Mouse (Mus musculus) lung, postnatal 0 days (tissue): ENCODE results near the gene Rtl6. TPM values are rescaled to one million over a fixed set of nuclear protein-coding genes. Genes with fewer than 3 reads are reported as not detected.

ENCODE experiments used
- ATAC-seq: fragments of 200-750 bp; cut with Nextera tagmentation; 2 replicates; pipeline ENCODE4 v1.8.0; 2017; ENCODE audit warnings: moderate library complexity
- DNase-seq: peaks from one replicate; pipeline ENCODE4 v3.0.0-alpha.2; 2016; ENCODE audit warnings: low spot score
- H3K27ac ChIP-seq: fragments of 300-500 bp; sonication (generic); 2 replicates; pipeline ENCODE4 v1.5.1; 2014; ENCODE audit warnings: antibody characterized with exemption, mild to moderate bottlenecking, low read length, mixed read lengths
- H3K27me3 ChIP-seq: fragments of 300-500 bp; sonication (generic); replicated peaks from 2 replicates; pipeline ENCODE4 v1.6.1; 2014; ENCODE audit warnings: low read length, mixed read lengths; ENCODE audit not compliant: insufficient read depth
- H3K36me3 ChIP-seq: fragments of 300-500 bp; sonication (generic); 2 replicates; pipeline ENCODE4 v1.6.1; 2014; ENCODE audit warnings: low read length, mixed read lengths; ENCODE audit not compliant: insufficient read depth
- H3K4me1 ChIP-seq: fragments of 300-500 bp; sonication (generic); 2 replicates; pipeline ENCODE4 v1.6.1; 2014; ENCODE audit warnings: antibody characterized with exemption, low read depth, low read length, mixed read lengths; ENCODE audit not compliant: insufficient read depth
- H3K4me2 ChIP-seq: fragments of 300-500 bp; sonication (generic); replicated peaks from 2 replicates; pipeline ENCODE4 v1.6.1; 2014; ENCODE audit warnings: low read depth, mild to moderate bottlenecking, low read length, moderate library complexity, mixed read lengths
- H3K4me3 ChIP-seq: fragments of 300-500 bp; sonication (generic); 2 replicates; pipeline ENCODE4 v1.5.1; 2014; ENCODE audit warnings: low read depth, low read length
- H3K9ac ChIP-seq: fragments of 300-500 bp; sonication (generic); replicated peaks from 2 replicates; pipeline ENCODE4 v1.6.1; 2014; ENCODE audit warnings: low read depth, mild to moderate bottlenecking
- H3K9me3 ChIP-seq: fragments of 300-500 bp; sonication (generic); 2 replicates; pipeline ENCODE4 v1.6.1; 2016; ENCODE audit warnings: low read length, mixed read lengths
- CTCF ChIP-seq: IDR thresholded peaks from 2 replicates; pipeline ENCODE4 v1.5.1; 2016; ENCODE audit warnings: antibody characterized with exemption, mild to moderate bottlenecking
- EP300 ChIP-seq: IDR thresholded peaks from 2 replicates; pipeline ENCODE4 v1.6.1; 2016; ENCODE audit warnings: antibody characterized with exemption, mild to moderate bottlenecking, control low read depth
- WGBS: fragments of 180-500 bp; shearing (Covaris S2); extraction: QIAGEN DNeasy Blood & Tissue Kit; methylation state at CpG from one replicate; pipeline ENCODE4 v1.1.7; 2014; 5-methylcytosine and 5-hydroxymethylcytosine counted together
- polyA plus RNA-seq: library from polyadenylated mRNA; unstranded; fragments of >200 nt; fragmentation: Nextera tagmentation; extraction: Ambion mirVana; gene quantifications from 2 replicates; pipeline ENCODE4 v1.2.1, GENCODE M21; 2015

Rtl6 gene
- 2.4 and 2.6 TPM in 2 replicates for polyA plus RNA-seq

DNA sequence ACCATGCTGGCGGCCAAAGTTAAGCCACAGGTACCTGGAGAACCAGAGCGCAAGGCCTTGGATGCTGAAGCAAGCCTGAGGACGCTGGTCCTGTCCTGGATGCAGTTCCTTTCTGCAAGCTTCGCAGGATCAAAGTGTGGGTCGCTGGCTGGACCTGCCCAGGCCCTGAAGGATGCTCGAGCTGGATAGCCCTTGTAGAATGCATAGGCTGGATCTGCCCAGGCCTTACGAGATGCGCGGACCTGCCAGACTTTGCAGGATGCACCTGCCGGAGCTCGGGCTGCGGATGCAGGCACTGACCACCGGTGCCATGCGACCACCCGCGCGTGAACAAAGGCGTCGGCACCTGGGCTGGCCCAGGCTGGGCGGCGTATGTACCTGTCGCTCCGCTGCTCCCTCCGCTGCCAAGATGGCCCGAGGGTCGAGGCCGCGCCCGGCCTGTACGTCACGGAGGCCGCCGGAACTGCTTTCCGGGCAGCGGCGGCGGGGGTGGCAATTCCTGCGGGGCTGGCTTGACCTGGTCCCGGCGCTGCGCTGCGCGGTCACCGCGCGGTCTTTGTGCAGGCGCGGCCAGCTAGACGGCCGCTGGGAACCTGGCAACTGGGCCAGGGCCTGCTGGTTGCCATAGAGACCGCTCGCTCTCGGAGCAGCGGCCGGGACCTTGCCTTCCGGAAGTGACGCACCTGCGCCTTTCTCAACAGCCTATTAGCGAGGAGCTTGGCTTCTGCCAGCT lies at the start of gene Rtl6:
Rtl6 (minus strand) TSS at position 635 of the 733 bp plus-strand sequence.
- 10% methylated on average over 58 of the region's 59 CpGs for WGBS
- Histone ChIP-seq H3K27ac (peak within 1 kb of the TSS; percentile 47; the same call in 1 of the 2 replicates), H3K27me3 (no peaks in the 10 kb centered on the region), H3K9ac (0 out of 2 replicates have a peak within 1 kb of the TSS, but pooled peaks have one; percentile 23), H3K4me3 (peak within 1 kb of the TSS; percentile 50), H3K36me3 (no peaks in the 10 kb centered on the region), H3K4me2 (peak within 1 kb of the TSS; percentile 74), H3K4me1 (no peaks in the 10 kb centered on the region), H3K9me3 (no peaks in the 10 kb centered on the region)
- DNase-seq (peak; percentile 94), ATAC-seq (peak; percentile 94)
- TF ChIP-seq CTCF (no peak), EP300 (no peak)

DNA sequence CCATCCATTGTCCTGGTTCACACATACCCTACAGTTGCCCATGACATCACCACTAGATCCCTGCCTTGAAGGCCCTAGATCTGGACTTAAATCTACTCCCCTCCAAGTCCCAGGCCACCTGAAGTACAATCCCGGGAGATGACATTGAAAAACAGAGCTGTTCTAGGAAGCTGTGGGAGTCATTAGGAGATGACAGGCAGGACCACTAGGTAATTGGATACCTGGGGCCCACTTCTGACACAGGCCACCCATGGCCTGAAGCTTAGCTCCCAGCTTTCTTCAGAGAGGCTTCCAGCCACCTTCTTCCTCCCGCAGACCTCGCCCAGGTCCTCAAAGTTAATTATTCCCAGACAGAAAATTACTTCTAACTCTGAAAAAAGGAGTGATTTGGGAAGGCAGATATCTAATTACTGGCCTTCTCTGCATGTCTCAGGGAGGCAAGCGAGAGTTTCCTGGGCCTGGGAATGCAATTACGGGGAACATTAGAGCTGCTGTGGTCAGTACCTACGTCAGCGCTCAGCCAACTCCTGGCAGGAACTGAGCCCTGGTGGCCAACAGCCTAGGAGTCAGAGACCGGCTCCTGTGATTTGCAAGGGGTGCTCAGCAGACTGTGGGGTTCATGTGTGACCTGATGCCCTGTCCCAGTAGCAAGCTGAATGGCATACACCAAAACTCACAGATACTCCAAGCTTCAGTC lies 45.8 kb upstream of the Rtl6 start:
- H3K36me3 ChIP-seq: no peaks in the 10 kb centered on the region
- ATAC-seq (no peak), DNase-seq (no peak)
- no peak for TF ChIP-seq CTCF
- TF ChIP-seq EP300: no peak
- no peak overlapping the region for H3K9ac ChIP-seq
- H3K27me3 ChIP-seq: no peaks in the 10 kb centered on the region
- no peak overlapping the region for H3K27ac ChIP-seq
- no peaks in the 10 kb centered on the region for H3K4me1 ChIP-seq
- no peak overlapping the region for H3K4me2 ChIP-seq
- no peaks in the 10 kb centered on the region for H3K9me3 ChIP-seq
- no peak overlapping the region for H3K4me3 ChIP-seq
- 63% methylated on average over 8 of the region's 8 CpGs for WGBS

DNA sequence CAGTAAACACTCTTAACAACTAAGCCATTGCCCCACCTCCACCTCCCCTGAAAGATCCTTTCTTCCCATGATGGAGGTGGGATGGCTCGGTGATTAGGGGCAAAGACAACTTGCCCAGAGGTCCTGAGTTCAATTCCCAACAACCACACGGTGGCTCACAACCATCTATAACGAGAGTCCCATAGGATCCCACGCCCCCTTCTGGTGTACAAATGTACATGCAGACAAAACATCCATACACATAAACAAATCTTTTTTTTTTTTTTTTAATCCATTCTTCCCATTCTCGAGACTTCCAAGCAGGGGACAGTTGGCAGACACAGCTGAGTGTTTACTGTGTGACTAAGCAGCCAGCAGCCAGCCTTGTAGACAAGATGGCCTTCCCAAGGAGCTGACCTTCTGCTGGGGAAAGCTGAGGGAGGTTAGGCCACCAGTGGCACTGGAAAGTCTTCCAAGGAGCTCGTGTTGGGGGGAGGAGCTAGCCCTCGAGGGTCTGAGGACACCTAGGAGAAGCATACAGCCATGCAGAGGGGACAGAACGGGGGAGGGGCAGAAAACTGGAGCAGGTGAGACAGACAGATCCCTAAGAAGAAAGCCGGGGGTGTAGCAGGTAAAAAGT lies 43.5 kb upstream of the Rtl6 start:
- H3K9me3 ChIP-seq: no peaks in the 10 kb centered on the region
- H3K4me3 ChIP-seq: no peak overlapping the region
- TF ChIP-seq CTCF: 0 out of 2 replicates have a peak, but pooled peaks have one; percentile 24
- no peak for TF ChIP-seq EP300
- WGBS: 61% methylated on average over 9 of the region's 9 CpGs
- no peak overlapping the region for H3K4me2 ChIP-seq
- DNase-seq (no peak), ATAC-seq (no peak)
- H3K4me1 ChIP-seq: no peaks in the 10 kb centered on the region
- H3K27me3 ChIP-seq: no peaks in the 10 kb centered on the region
- H3K36me3 ChIP-seq: no peaks in the 10 kb centered on the region
- H3K9ac ChIP-seq: no peak overlapping the region
- no peak overlapping the region for H3K27ac ChIP-seq

DNA sequence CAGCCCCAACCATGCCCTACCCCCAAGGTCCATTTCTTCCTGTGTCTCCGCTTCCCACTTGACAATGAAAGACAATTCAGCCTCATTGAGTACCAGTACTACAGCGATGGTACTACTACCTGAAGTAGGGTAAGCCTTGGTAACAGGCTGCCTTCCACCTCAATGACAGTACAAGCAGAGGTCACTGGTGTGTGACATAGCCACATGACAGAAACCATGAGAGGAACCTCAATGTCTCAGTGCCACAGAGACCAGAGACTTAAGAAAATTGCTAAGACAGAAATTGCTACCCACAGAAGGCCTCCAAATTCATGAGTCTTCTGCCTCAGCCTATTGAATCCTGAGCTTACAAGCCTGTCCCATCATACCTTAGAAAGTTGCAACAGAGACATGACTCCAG lies 41.3 kb upstream of the Rtl6 start:
- Histone ChIP-seq H3K4me2 (no peak overlapping the region), H3K9ac (no peak overlapping the region), H3K9me3 (no peaks in the 10 kb centered on the region), H3K27me3 (no peaks in the 10 kb centered on the region), H3K27ac (no peak overlapping the region), H3K4me3 (no peak overlapping the region), H3K4me1 (no peaks in the 10 kb centered on the region), H3K36me3 (no peaks in the 10 kb centered on the region)
- no peak for DNase-seq
- 71% methylated on average over 2 of the region's 2 CpGs for WGBS
- no peak for ATAC-seq
- TF ChIP-seq CTCF (no peak), EP300 (no peak)

DNA sequence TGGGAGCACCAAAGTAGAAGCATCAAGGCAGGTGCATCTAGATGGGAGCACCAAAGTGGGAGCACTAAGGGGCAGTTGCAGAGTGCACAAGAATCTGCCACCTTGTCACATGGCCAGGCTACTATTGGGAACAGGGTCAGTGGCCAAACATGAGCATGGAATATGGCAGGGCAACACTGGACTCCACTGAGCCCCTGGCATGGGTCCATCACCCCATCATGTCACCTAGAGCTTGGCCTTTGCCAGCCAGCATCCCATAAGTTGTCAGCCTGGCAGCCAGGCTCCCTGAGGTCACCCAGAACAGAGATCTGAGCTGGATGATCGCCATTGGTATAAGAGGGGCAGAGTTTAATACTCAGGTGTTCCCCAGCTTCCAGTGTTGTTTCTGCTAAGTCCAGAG lies 40.2 kb upstream of the Rtl6 start:
- H3K27ac ChIP-seq: no peak overlapping the region
- H3K4me2 ChIP-seq: no peak overlapping the region
- H3K9me3 ChIP-seq: no peaks in the 10 kb centered on the region
- no peaks in the 10 kb centered on the region for H3K36me3 ChIP-seq
- no peak overlapping the region for H3K4me3 ChIP-seq
- 84% methylated on average over 1 of the region's 1 CpGs for WGBS
- no peak for TF ChIP-seq CTCF
- no peak for TF ChIP-seq EP300
- no peak overlapping the region for H3K9ac ChIP-seq
- no peak for DNase-seq
- H3K27me3 ChIP-seq: no peaks in the 10 kb centered on the region
- no peak for ATAC-seq
- H3K4me1 ChIP-seq: no peaks in the 10 kb centered on the region

DNA sequence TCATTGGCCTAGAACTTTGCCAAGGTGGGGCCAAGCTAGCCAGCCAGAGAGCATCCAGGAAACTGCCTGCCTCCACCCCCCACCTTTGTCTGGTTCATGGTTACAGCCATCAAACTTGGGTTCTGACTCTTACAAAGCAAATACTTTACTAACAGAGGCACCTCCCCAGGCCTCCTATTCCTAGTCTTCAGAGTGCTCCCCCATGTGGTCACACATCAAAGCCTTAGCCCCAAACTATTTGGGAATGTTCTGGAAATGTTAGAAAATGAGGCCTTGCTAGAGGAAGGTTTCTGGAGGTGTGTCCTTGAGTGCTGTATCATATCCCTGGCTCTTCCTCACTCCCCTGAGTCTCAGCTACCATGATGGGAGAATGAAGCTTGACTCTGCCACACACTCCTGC lies 39.4 kb upstream of the Rtl6 start:
- ATAC-seq (no peak), DNase-seq (no peak)
- Histone ChIP-seq H3K36me3 (no peaks in the 10 kb centered on the region), H3K27me3 (no peaks in the 10 kb centered on the region), H3K27ac (no peak overlapping the region), H3K9me3 (no peaks in the 10 kb centered on the region), H3K9ac (no peak overlapping the region), H3K4me1 (no peaks in the 10 kb centered on the region), H3K4me3 (no peak overlapping the region), H3K4me2 (no peak overlapping the region)
- TF ChIP-seq EP300: no peak
- peak; percentile 40 for TF ChIP-seq CTCF
